Mouse (Mus musculus): ENCODE data around the gene Plekha6.

DNA sequence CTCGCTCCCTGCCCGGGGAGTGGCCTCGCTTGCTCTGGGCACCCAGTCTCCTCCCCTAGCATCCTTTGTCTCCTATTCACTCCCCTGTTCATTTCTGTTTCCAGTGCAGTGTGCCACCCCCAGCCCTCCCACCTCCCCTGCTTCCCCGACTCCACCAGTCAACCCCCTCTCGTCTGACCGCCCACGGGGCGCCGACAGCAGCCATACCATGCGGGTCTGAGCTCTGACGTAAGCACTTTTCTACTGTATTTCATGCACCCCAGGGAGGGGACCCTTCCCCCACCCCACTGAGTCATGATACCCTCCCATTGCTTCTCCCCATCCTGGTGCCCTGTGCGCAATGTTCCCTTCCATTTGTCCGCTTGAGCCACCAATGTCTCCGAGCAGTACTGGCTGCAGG lies 134.8 kb downstream of the Plekha6 start:
- TF ChIP-seq CTCF (IDR thresholded peaks at IDR 0.05 in 2 of 3, conservative IDR thresholded peaks at IDR 0.05 in 1 of 3; ENCODE audit: control insufficient read depth in 1 of 3, insufficient read depth in 1 of 3, low read depth in 2 of 3, low read length in 3 of 3, poor library complexity in 1 of 3, severe bottlenecking in 1 of 3), result no peak
- TF ChIP-seq EP300 (IDR thresholded peaks at IDR 0.05; ENCODE audit: low read depth in 1 of 2, low read length in 2 of 2), result no peak
- TF ChIP-seq POLR2A (IDR thresholded peaks at IDR 0.05; ENCODE audit: control insufficient read depth in 1 of 2, insufficient read depth in 1 of 2, low read depth in 1 of 2, low read length in 2 of 2, poor library complexity in 1 of 2), result no peak
- no peak for TF ChIP-seq ZMIZ1 (IDR thresholded peaks at IDR 0.05; ENCODE audit: low read depth, low read length)
- no peak for TF ChIP-seq GABPA (IDR thresholded peaks at IDR 0.05; ENCODE audit: low read depth, low read length)
- no peak for TF ChIP-seq MAFK (IDR thresholded peaks at IDR 0.05; ENCODE audit: borderline replicate concordance, low read depth, low read length)
- TF ChIP-seq TCF12 (IDR thresholded peaks at IDR 0.05; ENCODE audit: low read depth, low read length), result no peak
- TF ChIP-seq E2F4 (IDR thresholded peaks at IDR 0.05; ENCODE audit: borderline replicate concordance, low read depth, low read length), result no peak
- no peak for TF ChIP-seq NELFE (IDR thresholded peaks at IDR 0.05; ENCODE audit: low read depth, low read length)
- TF ChIP-seq USF2 (IDR thresholded peaks at IDR 0.05; ENCODE audit: borderline replicate concordance in 1 of 2, insufficient read depth in 1 of 2, low read depth in 1 of 2, low read length in 2 of 2), result no peak
- TF ChIP-seq CHD2 (IDR thresholded peaks at IDR 0.05; ENCODE audit: low read length), result no peak
- no peak for TF ChIP-seq MAZ (IDR thresholded peaks at IDR 0.05; ENCODE audit: low read depth, low read length)
- no peak for TF ChIP-seq POLR2AphosphoS2 (IDR thresholded peaks at IDR 0.05; ENCODE audit: low read length)
- TF ChIP-seq POLR2AphosphoS5 (IDR thresholded peaks at IDR 0.05; ENCODE audit: borderline replicate concordance, low read depth, low read length), result no peak

Measured in MEL (cell line).